Mouse (Mus musculus): ENCODE measurements at regions not wholly inside any gene's neighbourhood (a gene's known extent, or its start where the extent isn't known, plus 50 kb on each side); places are given as distances from the start of the nearest gene placed in this dataset.

- Histone ChIP-seq H3K9me3 (replicated peaks; ENCODE audit: insufficient read depth, low read length) (no peaks in the 10 kb centered on the region), H3K4me3 (ENCODE audit: control insufficient read depth in 1 of 2, insufficient read depth in 1 of 2, low read depth in 2 of 2, low read length in 2 of 2) (no peak overlapping the region), H3K27ac (ENCODE audit: control insufficient read depth, low read depth, low read length) (no peak overlapping the region), H3K4me1 (ENCODE audit: control insufficient read depth in 1 of 2, insufficient read depth in 2 of 2, low read length in 2 of 2) (no peaks in the 10 kb centered on the region), H3K27me3 (ENCODE audit: control insufficient read depth in 1 of 2, insufficient read depth in 2 of 2, low read length in 2 of 2) (no peaks in the 10 kb centered on the region), H3K36me3 (ENCODE audit: control insufficient read depth in 1 of 2, insufficient read depth in 2 of 2, low read length in 2 of 2) (no peaks in the 10 kb centered on the region), H3K9ac (ENCODE audit: control insufficient read depth, low read depth, low read length, poor library complexity, severe bottlenecking) (no peak overlapping the region), H3K79me2 (ENCODE audit: control insufficient read depth, insufficient read depth, low read length, poor library complexity) (no peaks in the 10 kb centered on the region)
- DNase-seq (ENCODE audit: low read depth, low spot score) = no peak
- TF ChIP-seq TCF12 (IDR thresholded peaks at IDR 0.05; ENCODE audit: low read depth, low read length) = no peak
- TF ChIP-seq CHD2 (IDR thresholded peaks at IDR 0.05; ENCODE audit: low read length) = no peak
- TF ChIP-seq USF1 (IDR thresholded peaks at IDR 0.05; ENCODE audit: low read depth, low read length) = no peak
- TF ChIP-seq GATA1 (IDR thresholded peaks at IDR 0.05; ENCODE audit: low read depth, low read length) = no peak
- TF ChIP-seq NELFE (IDR thresholded peaks at IDR 0.05; ENCODE audit: low read depth, low read length) = no peak
- no peak for TF ChIP-seq ZC3H11A (IDR thresholded peaks at IDR 0.05; ENCODE audit: low read depth, low read length)
- TF ChIP-seq JUND (IDR thresholded peaks at IDR 0.05; ENCODE audit: low read depth, low read length) = no peak
Measured at GRCm38 (mm10) chr15:93698182-93698822, 102.6 kb upstream of the Prickle1 start.

- Histone ChIP-seq H3K4me1 (ENCODE audit: control insufficient read depth in 1 of 2, insufficient read depth in 2 of 2, low read length in 2 of 2) (no peaks in the 10 kb centered on the region), H3K79me2 (ENCODE audit: control insufficient read depth, insufficient read depth, low read length, poor library complexity) (no peaks in the 10 kb centered on the region), H3K27ac (ENCODE audit: control insufficient read depth, low read depth, low read length) (no peak overlapping the region), H3K27me3 (ENCODE audit: control insufficient read depth in 1 of 2, insufficient read depth in 2 of 2, low read length in 2 of 2) (no peaks in the 10 kb centered on the region), H3K9ac (ENCODE audit: control insufficient read depth, low read depth, low read length, poor library complexity, severe bottlenecking) (no peak overlapping the region), H3K4me3 (ENCODE audit: control insufficient read depth in 1 of 2, insufficient read depth in 1 of 2, low read depth in 2 of 2, low read length in 2 of 2) (no peak overlapping the region), H3K9me3 (replicated peaks; ENCODE audit: insufficient read depth, low read length) (no peaks in the 10 kb centered on the region), H3K36me3 (ENCODE audit: control insufficient read depth in 1 of 2, insufficient read depth in 2 of 2, low read length in 2 of 2) (no peaks in the 10 kb centered on the region)
- no peak for DNase-seq (ENCODE audit: low read depth, low spot score)
- no peak for TF ChIP-seq USF2 (IDR thresholded peaks at IDR 0.05; ENCODE audit: borderline replicate concordance in 1 of 2, insufficient read depth in 1 of 2, low read depth in 1 of 2, low read length in 2 of 2)
- TF ChIP-seq ZKSCAN1 (IDR thresholded peaks at IDR 0.05; ENCODE audit: low read depth, low read length) = no peak
- TF ChIP-seq GABPA (IDR thresholded peaks at IDR 0.05; ENCODE audit: low read depth, low read length) = no peak
- no peak for TF ChIP-seq TCF12 (IDR thresholded peaks at IDR 0.05; ENCODE audit: low read depth, low read length)
- TF ChIP-seq CTCF (IDR thresholded peaks at IDR 0.05 in 2 of 3, conservative IDR thresholded peaks at IDR 0.05 in 1 of 3; ENCODE audit: control insufficient read depth in 1 of 3, insufficient read depth in 1 of 3, low read depth in 2 of 3, low read length in 3 of 3, poor library complexity in 1 of 3, severe bottlenecking in 1 of 3) = no peak
- no peak for TF ChIP-seq CHD2 (IDR thresholded peaks at IDR 0.05; ENCODE audit: low read length)
- TF ChIP-seq MAX (IDR thresholded peaks at IDR 0.05; ENCODE audit: low read length) = no peak
- TF ChIP-seq JUND (IDR thresholded peaks at IDR 0.05; ENCODE audit: low read depth, low read length) = no peak
- TF ChIP-seq MEF2A (IDR thresholded peaks at IDR 0.05; ENCODE audit: extremely low read depth, insufficient replicate concordance, low read depth, low read length, poor library complexity, severe bottlenecking) = no peak
Measured at GRCm38 (mm10) chr15:93690717-93691116, 95.0 kb upstream of the Prickle1 start.

- no peaks in the 10 kb centered on the region for H3K27me3 ChIP-seq (ENCODE audit: control insufficient read depth in 1 of 2, insufficient read depth in 2 of 2, low read length in 2 of 2)
- no peaks in the 10 kb centered on the region for H3K36me3 ChIP-seq (ENCODE audit: control insufficient read depth in 1 of 2, insufficient read depth in 2 of 2, low read length in 2 of 2)
- H3K9me3 ChIP-seq (replicated peaks; ENCODE audit: insufficient read depth, low read length) = no peaks in the 10 kb centered on the region
- TF ChIP-seq ZNF384 (IDR thresholded peaks at IDR 0.05; ENCODE audit: low read depth, low read length) (no peak), MAX (IDR thresholded peaks at IDR 0.05; ENCODE audit: low read length) (no peak), GATA1 (IDR thresholded peaks at IDR 0.05; ENCODE audit: low read depth, low read length) (no peak), POLR2AphosphoS5 (IDR thresholded peaks at IDR 0.05; ENCODE audit: borderline replicate concordance, low read depth, low read length) (no peak), NRF1 (IDR thresholded peaks at IDR 0.05; ENCODE audit: insufficient read depth, low read depth, low read length, poor library complexity, severe bottlenecking) (no peak), BHLHE40 (IDR thresholded peaks at IDR 0.05; ENCODE audit: borderline replicate concordance, low read depth, low read length) (no peak), ETS1 (IDR thresholded peaks at IDR 0.05; ENCODE audit: low read depth, low read length) (no peak), SMC3 (IDR thresholded peaks at IDR 0.05; ENCODE audit: low read depth, low read length) (no peak), TCF12 (IDR thresholded peaks at IDR 0.05; ENCODE audit: low read depth, low read length) (no peak), UBTF (IDR thresholded peaks at IDR 0.05; ENCODE audit: borderline replicate concordance, insufficient read depth, low read depth, low read length) (no peak), USF2 (IDR thresholded peaks at IDR 0.05; ENCODE audit: borderline replicate concordance in 1 of 2, insufficient read depth in 1 of 2, low read depth in 1 of 2, low read length in 2 of 2) (no peak)
- no peaks in the 10 kb centered on the region for H3K4me1 ChIP-seq (ENCODE audit: control insufficient read depth in 1 of 2, insufficient read depth in 2 of 2, low read length in 2 of 2)
- no peak overlapping the region for H3K9ac ChIP-seq (ENCODE audit: control insufficient read depth, low read depth, low read length, poor library complexity, severe bottlenecking)
- H3K27ac ChIP-seq (ENCODE audit: control insufficient read depth, low read depth, low read length) = no peak overlapping the region
- no peak for DNase-seq (ENCODE audit: low read depth, low spot score)
- no peaks in the 10 kb centered on the region for H3K79me2 ChIP-seq (ENCODE audit: control insufficient read depth, insufficient read depth, low read length, poor library complexity)
- no peak overlapping the region for H3K4me3 ChIP-seq (ENCODE audit: control insufficient read depth in 1 of 2, insufficient read depth in 1 of 2, low read depth in 2 of 2, low read length in 2 of 2)
Measured at GRCm38 (mm10) chr15:93690011-93690410, 94.3 kb upstream of the Prickle1 start.
